Mouse (Mus musculus) midbrain, embryonic 14.5 days (tissue): ENCODE data around the gene Hist1h4b. TPM values are rescaled to one million over a fixed set of nuclear protein-coding genes. Genes with fewer than 3 reads are reported as not detected.

ENCODE experiments used
- ATAC-seq: fragments of 200-750 bp; cut with Nextera tagmentation; 2 replicates; pipeline ENCODE4 v1.8.0; 2017; ENCODE audit warnings: moderate number of reproducible peaks, moderate library complexity; ENCODE audit not compliant: low FRiP score, low TSS enrichment
- DNase-seq: peaks from one replicate; pipeline ENCODE4 v3.0.0-alpha.2; 2015
- H3K27ac ChIP-seq: fragments of 300-500 bp; sonication (generic); replicated peaks from 2 replicates; pipeline ENCODE4 v1.5.1; 2014; ENCODE audit warnings: mild to moderate bottlenecking, low read depth, low read length, moderate library complexity
- H3K27me3 ChIP-seq: fragments of 300-500 bp; sonication (generic); 2 replicates; pipeline ENCODE4 v1.6.1; 2014; ENCODE audit warnings: low read length, control low read depth, mixed read lengths; ENCODE audit not compliant: control insufficient read depth, insufficient read depth
- H3K36me3 ChIP-seq: fragments of 300-500 bp; sonication (generic); 2 replicates; pipeline ENCODE4 v1.6.1; 2014; ENCODE audit warnings: low read length, control low read depth; ENCODE audit not compliant: control insufficient read depth, insufficient read depth
- H3K4me1 ChIP-seq: fragments of 300-500 bp; sonication (generic); 2 replicates; pipeline ENCODE4 v1.6.1; 2014; ENCODE audit warnings: mild to moderate bottlenecking, antibody characterized with exemption, low read length, control low read depth; ENCODE audit not compliant: control insufficient read depth, insufficient read depth
- H3K4me2 ChIP-seq: fragments of 300-500 bp; sonication (generic); 2 replicates; pipeline ENCODE4 v1.6.1; 2014; ENCODE audit warnings: mild to moderate bottlenecking, low read length, moderate library complexity
- H3K4me3 ChIP-seq: fragments of 300-500 bp; sonication (generic); replicated peaks from 2 replicates; pipeline ENCODE4 v1.5.1; 2014; ENCODE audit warnings: low read depth, low read length
- H3K9ac ChIP-seq: fragments of 300-500 bp; sonication (generic); replicated peaks from 2 replicates; pipeline ENCODE4 v1.6.1; 2014; ENCODE audit warnings: mild to moderate bottlenecking, low read length, moderate library complexity
- H3K9me3 ChIP-seq: fragments of 300-500 bp; sonication (generic); 2 replicates; pipeline ENCODE4 v1.6.1; 2016; ENCODE audit warnings: low read length, control low read depth, mixed read lengths; ENCODE audit not compliant: control insufficient read depth
- WGBS: fragments of 180-500 bp; shearing (Covaris S2); extraction: QIAGEN DNeasy Blood & Tissue Kit; methylation state at CpG from one replicate; pipeline ENCODE4 v1.1.7; 2014; 5-methylcytosine and 5-hydroxymethylcytosine counted together
- microRNA-seq: library from miRNA; unstranded; fragments of <30 nt; microRNA quantifications from one replicate; pipeline ENCODE4, GENCODE M21; 2016
- polyA plus RNA-seq: library from polyadenylated mRNA; unstranded; fragments of >200 nt; fragmentation: Nextera tagmentation; extraction: Ambion mirVana; gene quantifications from 2 replicates; pipeline ENCODE4 v1.2.1, GENCODE M21; 2014

The Hist1h4b gene
- polyA plus RNA-seq, 1 experiment from 2014 or later: 2.8 TPM

DNA sequence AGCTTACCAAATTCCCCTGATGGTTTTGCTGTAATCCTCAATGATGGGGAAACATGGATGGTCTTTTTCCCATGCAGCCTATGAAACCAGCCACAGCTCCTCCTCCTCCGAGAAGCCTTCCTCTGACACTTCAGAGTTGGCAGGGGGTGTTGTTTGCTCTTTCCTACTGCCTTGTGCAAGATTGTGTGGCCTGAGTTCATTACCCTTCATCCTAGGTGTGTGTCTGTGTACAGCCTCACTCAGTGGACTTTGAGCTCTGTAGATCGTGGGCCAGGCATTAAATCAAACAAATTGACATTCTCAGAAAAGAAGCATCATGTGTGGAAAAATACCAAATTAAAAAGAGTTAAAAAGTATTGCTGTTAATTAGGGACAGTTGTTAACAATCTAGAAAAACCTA, 47.7 kb downstream of the Hist1h4b start:
- no peaks in the 10 kb centered on the region for H3K27me3 ChIP-seq
- H3K9me3 ChIP-seq: no peaks in the 10 kb centered on the region
- H3K9ac ChIP-seq: no peak overlapping the region
- no peak for ATAC-seq
- no peak overlapping the region for H3K4me2 ChIP-seq
- H3K4me1 ChIP-seq: no peaks in the 10 kb centered on the region
- no peak overlapping the region for H3K27ac ChIP-seq
- no peak overlapping the region for H3K4me3 ChIP-seq
- 84% methylated on average over 2 of the region's 2 CpGs for WGBS
- DNase-seq: no peak
- no peaks in the 10 kb centered on the region for H3K36me3 ChIP-seq

DNA sequence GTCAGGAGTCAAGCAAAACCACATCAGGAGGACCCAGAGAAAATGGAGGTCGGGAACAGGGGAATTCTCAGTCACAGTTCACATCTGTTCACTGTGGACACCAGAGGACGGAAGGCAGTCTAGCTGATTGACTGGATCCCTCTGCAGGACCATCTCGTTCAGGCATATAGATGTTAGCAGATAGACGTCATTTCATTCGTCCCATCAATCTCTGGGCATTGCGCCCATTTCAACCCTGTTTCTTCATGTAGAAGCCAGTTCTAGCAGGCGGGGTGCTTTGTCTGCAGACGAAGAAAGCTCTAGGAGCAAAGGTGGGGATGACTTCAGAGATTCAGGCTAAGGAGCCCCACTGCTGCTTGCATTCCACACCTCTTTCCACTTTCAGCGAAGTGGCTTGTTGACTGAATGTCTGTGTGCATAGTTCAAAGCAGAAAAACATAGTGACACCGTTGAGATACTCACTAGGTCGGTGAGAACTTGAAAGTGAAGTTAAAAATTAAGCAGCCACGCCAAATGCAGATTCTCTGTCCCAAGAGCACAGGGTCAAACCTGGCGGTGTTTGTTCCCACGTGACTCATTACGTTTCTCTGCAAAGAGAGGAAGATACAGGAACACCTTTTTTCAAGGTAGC, 49.7 kb downstream of the Hist1h4b start, which contains the start of gene Slc17a2:
TSS of gene Slc17a2 (plus strand) at position 572 of the 631 bp plus-strand sequence.
- H3K27me3 ChIP-seq: no peaks in the 10 kb centered on the region
- no peaks in the 10 kb centered on the region for H3K4me1 ChIP-seq
- ATAC-seq (no peak), DNase-seq (no peak)
- no peaks in the 10 kb centered on the region for H3K36me3 ChIP-seq
- no peak within 1 kb of the TSS for H3K4me3 ChIP-seq
- H3K27ac ChIP-seq: no peak within 1 kb of the TSS
- no peaks in the 10 kb centered on the region for H3K9me3 ChIP-seq
- no peak within 1 kb of the TSS for H3K4me2 ChIP-seq
- WGBS: 93% methylated on average over 15 of the region's 15 CpGs
- no peak within 1 kb of the TSS for H3K9ac ChIP-seq

Small RNA genes lying within 50 kb of the gene (microRNA-seq; reads per million reads assigned to microRNA genes)
- gene Gm44314 (not detected), gene Gm44484 (not detected)

Other genes with a start within 250 kb of the Hist1h4b start
- 4.1 and 6.4 TPM in 2 replicates for gene Hist1h4h, start 226.0 kb upstream of the Hist1h4b start, polyA plus RNA-seq
- 3.4 and 4.6 TPM in 2 replicates for gene Hist1h2af, start 223.1 kb upstream of the Hist1h4b start, polyA plus RNA-seq
- gene Hist1h3g, start 221.6 kb upstream of the Hist1h4b start, polyA plus RNA-seq: 0.77 and 1.4 TPM in 2 replicates
- gene Hist1h2bh, start 213.6 kb upstream of the Hist1h4b start, polyA plus RNA-seq: 0.13 and 0.30 TPM in 2 replicates
- gene Hist1h3f, start 213.0 kb upstream of the Hist1h4b start, polyA plus RNA-seq: 0.32 and 0.47 TPM in 2 replicates
- gene Hist1h4f, start 205.4 kb upstream of the Hist1h4b start, polyA plus RNA-seq: not detected in 2 replicates
- 0.11 and 0.18 TPM in 2 replicates for gene Hist1h1d, start 203.8 kb upstream of the Hist1h4b start, polyA plus RNA-seq
- gene Hist1h3e, start 194.6 kb upstream of the Hist1h4b start, polyA plus RNA-seq: 3.1 and 3.8 TPM in 2 replicates
- gene Hist1h2ae, start 185.8 kb upstream of the Hist1h4b start, polyA plus RNA-seq: 30.2 and 34.0 TPM in 2 replicates
- gene Hist1h2bg, start 185.6 kb upstream of the Hist1h4b start, polyA plus RNA-seq: 1.4 and 2.6 TPM in 2 replicates
- gene Hist1h2bf, start 182.8 kb upstream of the Hist1h4b start, polyA plus RNA-seq: 1.5 and 2.7 TPM in 2 replicates
- gene Hist1h2ad, start 182.6 kb upstream of the Hist1h4b start, polyA plus RNA-seq: 2.1 and 2.2 TPM in 2 replicates
- 1.6 and 2.0 TPM in 2 replicates for gene Hist1h3d, start 181.2 kb upstream of the Hist1h4b start, polyA plus RNA-seq
- gene Hist1h4d, start 175.4 kb upstream of the Hist1h4b start, polyA plus RNA-seq: 38.1 and 40.0 TPM in 2 replicates
- 0.72 and 1.4 TPM in 2 replicates for gene Hist1h2be, start 135.9 kb upstream of the Hist1h4b start, polyA plus RNA-seq
- gene Hist1h1e, start 134.5 kb upstream of the Hist1h4b start, polyA plus RNA-seq: 4.4 and 8.6 TPM in 2 replicates
- 0.57 and 0.67 TPM in 2 replicates for gene Hist1h2ac, start 73.1 kb upstream of the Hist1h4b start, polyA plus RNA-seq
- 13.1 and 17.3 TPM in 2 replicates for gene Hist1h2bc, start 72.8 kb upstream of the Hist1h4b start, polyA plus RNA-seq
- not detected in 2 replicates for gene Hist1h1t, start 61.2 kb upstream of the Hist1h4b start, polyA plus RNA-seq
- 2.9 and 4.3 TPM in 2 replicates for gene Hist1h4c, start 58.6 kb upstream of the Hist1h4b start, polyA plus RNA-seq
- 0.77 and 3.9 TPM in 2 replicates for gene Hfe, start 46.2 kb upstream of the Hist1h4b start, polyA plus RNA-seq
- gene Hist1h1c, start 18.2 kb upstream of the Hist1h4b start, polyA plus RNA-seq: 5.7 and 9.2 TPM in 2 replicates
- 1.2 TPM in 2 replicates for gene Hist1h3c, start 11.4 kb upstream of the Hist1h4b start, polyA plus RNA-seq
- gene Hist1h2bb, start 10.3 kb upstream of the Hist1h4b start, polyA plus RNA-seq: 0.51 TPM in 1 of 2 replicates, not detected in the other
- 11.3 and 13.5 TPM in 2 replicates for gene Hist1h2ab, start 5.9 kb upstream of the Hist1h4b start, polyA plus RNA-seq
- gene Hist1h3b, start 4.7 kb upstream of the Hist1h4b start, polyA plus RNA-seq: 3.5 and 4.0 TPM in 2 replicates
- gene Hist1h4a, start 4.2 kb downstream of the Hist1h4b start, polyA plus RNA-seq: 0.47 and 1.1 TPM in 2 replicates
- 2.2 TPM in 2 replicates for gene Hist1h3a, start 5.4 kb downstream of the Hist1h4b start, polyA plus RNA-seq
- 0.93 TPM in 1 of 2 replicates, not detected in the other for gene Hist1h1a, start 6.7 kb downstream of the Hist1h4b start, polyA plus RNA-seq
- gene Trim38, start 12.9 kb downstream of the Hist1h4b start, polyA plus RNA-seq: not detected in 2 replicates
- gene Slc17a2, start 50.0 kb downstream of the Hist1h4b start, polyA plus RNA-seq: not detected in 2 replicates
- gene Slc17a3, start 82.4 kb downstream of the Hist1h4b start, polyA plus RNA-seq: not detected in 2 replicates
- not detected in 2 replicates for gene Slc17a1, start 110.7 kb downstream of the Hist1h4b start, polyA plus RNA-seq
- not detected in 2 replicates for gene Slc17a4, start 158.0 kb downstream of the Hist1h4b start, polyA plus RNA-seq
- gene Hist1h2ba, start 177.1 kb downstream of the Hist1h4b start, polyA plus RNA-seq: not detected in 2 replicates
- gene Hist1h2aa, start 177.4 kb downstream of the Hist1h4b start, polyA plus RNA-seq: not detected in 2 replicates
- 1.9 and 2.7 TPM in 2 replicates for gene Scgn, start 234.2 kb downstream of the Hist1h4b start, polyA plus RNA-seq